In the genomic region with DNA sequence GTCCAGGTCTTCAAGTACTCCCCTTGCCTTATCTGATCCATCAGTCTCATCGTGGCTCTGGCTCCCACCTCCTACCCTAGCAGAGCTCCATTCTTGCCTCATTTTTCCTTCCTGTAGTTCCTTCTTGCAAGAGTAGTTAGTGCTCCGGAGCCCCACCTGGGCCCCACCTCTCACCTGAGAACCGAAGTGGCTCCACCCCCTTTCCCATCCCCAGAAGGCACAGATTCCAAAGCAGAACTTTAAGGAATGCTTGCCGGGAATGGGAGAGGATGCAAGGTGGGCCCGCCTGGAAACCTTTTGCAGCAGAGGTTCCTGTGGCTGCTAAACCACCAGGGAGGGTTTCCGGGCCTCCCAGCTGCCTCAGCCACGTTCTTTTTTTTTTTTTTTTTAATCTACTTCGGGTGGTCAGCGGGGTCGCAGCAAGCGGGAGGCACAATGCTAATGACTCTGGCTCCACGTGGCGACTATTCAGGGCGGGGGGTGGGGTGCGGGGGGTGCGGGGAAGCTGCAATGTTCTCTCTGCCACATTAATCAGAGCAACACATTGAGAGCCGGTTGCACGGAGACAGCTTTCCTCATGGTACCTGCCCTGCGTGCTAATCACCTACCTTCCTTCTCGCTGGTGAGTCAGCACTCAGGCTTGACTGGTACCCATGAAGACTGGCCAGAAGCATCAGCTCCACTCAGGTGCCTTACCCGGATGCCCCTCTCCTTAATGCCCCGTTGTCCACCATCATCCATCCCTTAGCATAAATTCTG, we compare ENCODE assay signal across 8 mouse cellular contexts. TPM values are rescaled to one million over a fixed set of nuclear protein-coding genes. Genes with fewer than 3 reads are reported as not detected.
DNase-seq lines count a peak whose midpoint lies in the region; ATAC-seq and TF ChIP-seq lines count a peak whose summit lies in the region.
"Had no signal": no experiment of that assay in that cellular context is flagged by ENCODE, and none has a peak within 500 bp of the region (broad histone marks: within the 10 kb centered on the region; RNA-seq: fewer than 3 reads in every experiment).

No protein-coding gene starts in this region.

- H3K27ac ChIP-seq in lung, embryonic 16.5 days (ENCODE audit: low read length): peak overlapping the region; percentile 15; the same call in 1 of the 2 replicates
- H3K27ac ChIP-seq in forebrain, embryonic 12.5 days: peak overlapping the region; percentile 94
- H3K27ac ChIP-seq in limb, embryonic 12.5 days: no peak overlapping the region
- H3K27ac ChIP-seq in stomach, postnatal 0 days (replicated peaks): no peak overlapping the region

- H3K9me3 ChIP-seq in lung, embryonic 16.5 days (ENCODE audit: control insufficient read depth, low read length): no peaks in the 10 kb centered on the region
- no peaks in the 10 kb centered on the region for H3K9me3 ChIP-seq in forebrain, embryonic 12.5 days
- H3K9me3 ChIP-seq in limb, embryonic 12.5 days: no peaks in the 10 kb centered on the region
- no peaks in the 10 kb centered on the region for H3K9me3 ChIP-seq in stomach, postnatal 0 days (ENCODE audit: control insufficient read depth, low read length)

- no peak for TF ChIP-seq EP300 in stomach, postnatal 0 days (optimal IDR thresholded peaks at IDR 0.05)

- peaks cover 18% of the 10 kb centered on the region for H3K4me1 ChIP-seq in lung, embryonic 16.5 days (replicated peaks; ENCODE audit: control insufficient read depth, insufficient read depth, low read length)
- H3K4me1 ChIP-seq in forebrain, embryonic 12.5 days: peaks cover 52% of the 10 kb centered on the region
- peaks cover 34% of the 10 kb centered on the region for H3K4me1 ChIP-seq in limb, embryonic 12.5 days (replicated peaks)
- 0 out of 2 replicates have a peak, but pooled peaks cover 2% of the 10 kb centered on the region for H3K4me1 ChIP-seq in stomach, postnatal 0 days (replicated peaks; ENCODE audit: control insufficient read depth, insufficient read depth)

- DNase-seq in lung, postnatal 14 days: no peak
- DNase-seq in stomach, postnatal 0 days (ENCODE audit: low spot score): no peak
- DNase-seq in layer of hippocampus, adult 9-10 months (ENCODE audit: low spot score): no peak
- DNase-seq: lung, adult 18-20 months had no signal

- H3K27me3 ChIP-seq in lung, embryonic 16.5 days (ENCODE audit: control insufficient read depth, insufficient read depth, low read depth, low read length): no peaks in the 10 kb centered on the region
- peaks cover 7% of the 10 kb centered on the region; the same call in 1 of the 2 replicates for H3K27me3 ChIP-seq in forebrain, embryonic 12.5 days
- H3K27me3 ChIP-seq in limb, embryonic 12.5 days: peaks cover 38% of the 10 kb centered on the region
- no peaks in the 10 kb centered on the region for H3K27me3 ChIP-seq in stomach, postnatal 0 days (ENCODE audit: control insufficient read depth, insufficient read depth, low read length)

- no peak overlapping the region for H3K4me3 ChIP-seq in lung, embryonic 16.5 days (ENCODE audit: low read length)
- H3K4me3 ChIP-seq in forebrain, embryonic 12.5 days (replicated peaks): no peak overlapping the region
- H3K4me3 ChIP-seq in limb, embryonic 12.5 days (replicated peaks): peak overlapping the region; percentile 8; the same call in 1 of the 2 replicates
- no peak overlapping the region for H3K4me3 ChIP-seq in stomach, postnatal 0 days (ENCODE audit: low read depth, low read length)

- no peaks in the 10 kb centered on the region for H3K36me3 ChIP-seq in lung, embryonic 16.5 days (ENCODE audit: control insufficient read depth, insufficient read depth, low read length)
- H3K36me3 ChIP-seq in forebrain, embryonic 12.5 days (replicated peaks): no peaks in the 10 kb centered on the region
- H3K36me3 ChIP-seq in limb, embryonic 12.5 days: no peaks in the 10 kb centered on the region
- H3K36me3 ChIP-seq in stomach, postnatal 0 days (ENCODE audit: control insufficient read depth, insufficient read depth, low read length): no peaks in the 10 kb centered on the region

- peak overlapping the region; percentile 14; the same call in 1 of the 2 replicates for H3K9ac ChIP-seq in lung, embryonic 16.5 days (ENCODE audit: low read length)
- H3K9ac ChIP-seq in forebrain, embryonic 12.5 days: 0 out of 2 replicates have a peak overlapping the region, but pooled peaks have one; percentile 25
- H3K9ac ChIP-seq in limb, embryonic 12.5 days (replicated peaks): 0 out of 2 replicates have a peak overlapping the region, but pooled peaks have one; percentile 34
- H3K9ac ChIP-seq in stomach, postnatal 0 days (ENCODE audit: low read length): no peak overlapping the region

- WGBS in lung, embryonic 16.5 days: 5% methylated on average over 22 of the region's 22 CpGs
- 8% methylated on average over 22 of the region's 22 CpGs for WGBS in forebrain, embryonic 12.5 days
- 7% methylated on average over 22 of the region's 22 CpGs for WGBS in limb, embryonic 12.5 days
- WGBS in stomach, postnatal 0 days: 10% methylated on average over 22 of the region's 22 CpGs

- no peak for TF ChIP-seq CTCF in stomach, postnatal 0 days (IDR thresholded peaks at IDR 0.05; ENCODE audit: low read depth)

- ATAC-seq in lung, embryonic 16.5 days (ENCODE audit: low read depth): peak; percentile 10; the same call in 1 of the 2 replicates
- ATAC-seq in forebrain, embryonic 12.5 days (ENCODE audit: low FRiP score): peak; percentile 22; the same call in 1 of the 2 replicates
- ATAC-seq in limb, embryonic 12.5 days (ENCODE audit: insufficient number of reproducible peaks, insufficient read depth, low FRiP score, low TSS enrichment, low read depth): no peak
- 0 out of 2 replicates have a peak, but pooled peaks have one; percentile 32 for ATAC-seq in stomach, postnatal 0 days (ENCODE audit: low FRiP score, low TSS enrichment)
- no peak for ATAC-seq in cerebellum, adult (ENCODE audit: insufficient number of reproducible peaks, low FRiP score, low TSS enrichment)

- H3K4me2 ChIP-seq in lung, embryonic 16.5 days (ENCODE audit: low read depth, low read length): peak overlapping the region; percentile 38
- H3K4me2 ChIP-seq in forebrain, embryonic 12.5 days: peak overlapping the region; percentile 34
- H3K4me2 ChIP-seq in limb, embryonic 12.5 days: peak overlapping the region; percentile 43
- H3K4me2 ChIP-seq in stomach, postnatal 0 days (replicated peaks; ENCODE audit: low read depth): no peak overlapping the region

RNA-seq across cellular contexts. Expression of gene Irf2bpl, which starts 27.9 kb away (rescaled TPM):
- 28.8 and 34.2 TPM in 2 replicates for polyA plus RNA-seq in lung, embryonic 16.5 days (2015; fragmentation: Nextera tagmentation; extraction: Ambion mirVana)
- polyA plus RNA-seq in forebrain, embryonic 12.5 days (2016; fragmentation: Nextera tagmentation; extraction: Ambion mirVana): 74.8 and 81.9 TPM in 2 replicates
- 55.7 and 57.2 TPM in 2 replicates for polyA plus RNA-seq in limb, embryonic 12.5 days (2016; fragmentation: Nextera tagmentation; extraction: Ambion mirVana)
- polyA plus RNA-seq in stomach, postnatal 0 days (2015; fragmentation: Nextera tagmentation; extraction: Ambion mirVana): 19.1 and 19.8 TPM in 2 replicates

RNA-seq across cellular contexts. Expression of gene Cipc, which starts 34.3 kb away (rescaled TPM):
- polyA plus RNA-seq in lung, embryonic 16.5 days (2015; fragmentation: Nextera tagmentation; extraction: Ambion mirVana): 18.9 and 20.2 TPM in 2 replicates
- polyA plus RNA-seq in forebrain, embryonic 12.5 days (2016; fragmentation: Nextera tagmentation; extraction: Ambion mirVana): 49.5 and 51.4 TPM in 2 replicates
- polyA plus RNA-seq in limb, embryonic 12.5 days (2016; fragmentation: Nextera tagmentation; extraction: Ambion mirVana): 30.8 and 33.1 TPM in 2 replicates
- 10.1 and 10.8 TPM in 2 replicates for polyA plus RNA-seq in stomach, postnatal 0 days (2015; fragmentation: Nextera tagmentation; extraction: Ambion mirVana)

Comparison
In these comparisons a context has a peak if more than half of its experiments do, and no peak if none do; other contexts are left out.
1. ATAC-seq: peak in lung, embryonic 16.5 days (single experiment), forebrain, embryonic 12.5 days (single experiment) and stomach, postnatal 0 days (single experiment); none in limb, embryonic 12.5 days (single experiment) and cerebellum, adult (single experiment).
2. H3K27ac ChIP-seq: peak in lung, embryonic 16.5 days (single experiment) and forebrain, embryonic 12.5 days (single experiment); none in limb, embryonic 12.5 days (single experiment) and stomach, postnatal 0 days (single experiment).